Mouse (Mus musculus): Measurements from ENCODE around the gene Cfap299. TPM values are rescaled to one million over a fixed set of nuclear protein-coding genes. Genes with fewer than 3 reads are reported as not detected.
"Not testable (repeated sequence)": the region's sequence is repeated elsewhere in the genome, so short reads cannot be mapped to it uniquely, and the experiment has no call there.

Gene Cfap299
- polyA plus RNA-seq, 1 experiment from 2014 or later = 0.43 TPM

DNA sequence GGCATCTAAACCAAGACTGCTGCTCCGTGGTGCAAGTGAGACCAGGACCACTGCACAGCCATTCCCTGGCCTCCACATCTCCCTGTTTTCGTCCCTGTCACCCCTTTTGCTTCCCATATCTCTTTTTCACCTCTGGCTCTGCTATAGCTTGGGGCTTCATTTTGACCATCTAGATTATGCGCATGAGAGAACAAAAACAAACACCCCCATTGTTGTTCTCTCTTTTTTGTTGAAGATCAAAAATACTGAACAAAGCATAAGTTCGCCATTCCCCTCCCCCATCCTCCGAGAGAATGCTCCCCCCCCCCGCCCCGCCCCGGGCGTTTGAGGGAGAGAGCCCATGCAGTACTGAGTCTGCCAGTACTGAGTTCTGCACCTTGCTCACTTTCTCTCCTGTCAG, 234.7 kb downstream of the Cfap299 start:
- Histone ChIP-seq H3K27ac (ENCODE audit: low read depth, low read length) (no peak overlapping the region), H3K36me3 (ENCODE audit: control insufficient read depth, insufficient read depth, low read length) (no peaks in the 10 kb centered on the region)

DNA sequence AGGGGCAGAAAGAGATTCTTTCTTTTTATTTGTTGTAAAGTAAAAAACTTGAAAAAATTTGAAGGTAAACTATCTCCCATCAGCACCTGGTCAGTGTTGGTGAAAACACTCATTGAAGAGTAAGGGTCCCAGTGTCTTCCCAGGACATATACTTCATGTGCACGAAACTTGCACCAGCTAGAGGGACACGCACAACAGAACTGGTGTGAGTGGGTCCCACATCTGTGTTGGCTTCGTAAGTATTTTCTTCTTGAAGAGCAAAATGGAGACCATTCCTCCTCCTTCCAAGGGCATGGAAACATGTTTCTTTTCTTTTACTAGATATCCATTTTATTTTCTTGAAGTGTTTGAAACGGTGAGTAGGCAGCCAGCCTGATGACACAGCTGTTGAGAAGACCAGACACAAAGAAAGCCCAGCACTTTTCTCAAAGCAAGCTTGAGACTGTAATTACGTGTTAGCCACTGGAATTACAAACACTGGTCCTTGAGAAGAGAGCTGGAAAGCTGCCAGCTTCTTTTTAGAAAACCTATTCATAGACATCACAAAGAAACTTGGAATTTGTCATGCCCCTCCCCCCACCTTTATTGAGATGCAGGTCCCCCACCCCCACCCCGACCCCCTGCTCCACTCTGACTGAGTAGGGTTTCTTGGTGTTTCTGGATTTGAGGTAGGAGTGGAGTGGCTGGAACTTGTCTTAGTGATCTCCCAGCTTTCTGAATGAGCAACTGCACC, 237.5 kb downstream of the Cfap299 start:
- Histone ChIP-seq H3K27me3 (ENCODE audit: control insufficient read depth, insufficient read depth, low read length) (no peaks in the 10 kb centered on the region), H3K9me3 (ENCODE audit: control insufficient read depth, low read length) (no peaks in the 10 kb centered on the region), H3K4me3 (ENCODE audit: low read length) (no peak overlapping the region), H3K4me1 (ENCODE audit: control insufficient read depth, insufficient read depth, low read length) (no peaks in the 10 kb centered on the region; the same call in 1 of the 2 replicates), H3K4me2 (replicated peaks; ENCODE audit: low read depth, low read length) (no peak overlapping the region), H3K36me3 (ENCODE audit: control insufficient read depth, insufficient read depth, low read length) (no peaks in the 10 kb centered on the region), H3K27ac (ENCODE audit: low read depth, low read length) (no peak overlapping the region), H3K9ac (ENCODE audit: low read depth, low read length) (no peak overlapping the region)
- no peak for ATAC-seq (ENCODE audit: low FRiP score, low TSS enrichment)
- WGBS = 64% methylated on average over 6 of the region's 6 CpGs

More for the DNA sequence above, 234.7 kb downstream of the Cfap299 start:
- H3K27me3 ChIP-seq (ENCODE audit: control insufficient read depth, insufficient read depth, low read length) = no peaks in the 10 kb centered on the region
- H3K9ac ChIP-seq (ENCODE audit: low read depth, low read length) = no peak overlapping the region
- no peak for ATAC-seq (ENCODE audit: low FRiP score, low TSS enrichment)
- no peaks in the 10 kb centered on the region for H3K9me3 ChIP-seq (ENCODE audit: control insufficient read depth, low read length)
- no peak overlapping the region for H3K4me3 ChIP-seq (ENCODE audit: low read length)
- 60% methylated on average over 9 of the region's 9 CpGs for WGBS
- no peaks in the 10 kb centered on the region for H3K4me1 ChIP-seq (ENCODE audit: control insufficient read depth, insufficient read depth, low read length)
- H3K4me2 ChIP-seq (replicated peaks; ENCODE audit: low read depth, low read length) = no peak overlapping the region

DNA sequence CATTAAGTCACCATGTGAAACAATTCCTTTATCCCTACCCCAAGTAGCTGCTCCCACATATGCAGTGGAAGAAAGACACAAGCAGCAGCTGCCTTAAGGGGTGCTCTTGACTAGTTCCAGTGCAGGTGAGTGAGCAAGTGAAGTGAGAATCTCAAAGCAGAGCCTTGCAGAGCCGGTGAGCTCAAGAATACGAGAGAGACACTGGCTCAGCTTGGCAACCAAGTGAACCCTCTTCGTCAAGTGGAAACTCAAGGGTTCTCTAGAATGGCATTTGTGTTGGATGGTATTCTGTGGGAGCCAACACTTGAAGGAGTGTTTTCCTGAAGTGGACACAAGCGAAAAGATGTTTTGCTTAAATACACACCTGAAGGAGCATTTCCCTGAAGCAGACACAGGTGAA, 239.4 kb downstream of the Cfap299 start:
- Histone ChIP-seq H3K9me3 (ENCODE audit: control insufficient read depth, low read length) (no peaks in the 10 kb centered on the region), H3K36me3 (ENCODE audit: control insufficient read depth, insufficient read depth, low read length) (no peaks in the 10 kb centered on the region), H3K9ac (ENCODE audit: low read depth, low read length) (no peak overlapping the region), H3K27ac (ENCODE audit: low read depth, low read length) (no peak overlapping the region), H3K4me3 (ENCODE audit: low read length) (no peak overlapping the region), H3K4me2 (replicated peaks; ENCODE audit: low read depth, low read length) (no peak overlapping the region), H3K27me3 (ENCODE audit: control insufficient read depth, insufficient read depth, low read length) (no peaks in the 10 kb centered on the region), H3K4me1 (ENCODE audit: control insufficient read depth, insufficient read depth, low read length) (no peaks in the 10 kb centered on the region; the same call in 1 of the 2 replicates)
- no peak for ATAC-seq (ENCODE audit: low FRiP score, low TSS enrichment)
- WGBS = 92% methylated on average over 4 of the region's 4 CpGs

DNA sequence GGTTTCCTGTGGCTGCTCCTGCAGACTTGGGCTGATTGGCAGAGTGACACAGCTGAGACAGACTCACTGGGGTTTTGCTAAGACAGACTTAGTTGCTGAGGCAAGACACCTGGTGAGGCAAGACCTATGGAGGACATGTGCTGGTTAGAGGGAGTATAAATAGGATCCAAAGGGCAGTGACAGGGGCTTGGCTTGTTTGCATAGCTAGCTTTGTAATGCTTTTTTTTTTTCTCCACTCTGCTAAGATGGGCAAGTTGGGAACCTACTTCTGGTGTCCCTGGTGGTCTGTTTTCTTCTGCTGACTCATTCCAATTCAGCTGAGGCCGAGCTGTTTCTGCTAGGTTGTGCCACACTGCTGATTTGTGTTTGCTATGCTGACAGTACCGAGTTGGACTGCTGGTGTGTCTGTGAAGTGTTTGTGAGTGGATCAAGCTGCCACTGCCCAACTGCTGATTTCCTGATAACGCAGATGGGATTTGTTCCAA, 240.0 kb downstream of the Cfap299 start:
- no peak overlapping the region for H3K9ac ChIP-seq (ENCODE audit: low read depth, low read length)
- H3K36me3 ChIP-seq (ENCODE audit: control insufficient read depth, insufficient read depth, low read length) = no peaks in the 10 kb centered on the region
- no peaks in the 10 kb centered on the region; the same call in 1 of the 2 replicates for H3K4me1 ChIP-seq (ENCODE audit: control insufficient read depth, insufficient read depth, low read length)
- WGBS = 36% methylated on average over 3 of the region's 3 CpGs
- ATAC-seq (ENCODE audit: low FRiP score, low TSS enrichment) = no peak; the same call in 1 of the 2 replicates
- no peak overlapping the region for H3K4me3 ChIP-seq (ENCODE audit: low read length)
- H3K27ac ChIP-seq (ENCODE audit: low read depth, low read length) = no peak overlapping the region
- H3K27me3 ChIP-seq (ENCODE audit: control insufficient read depth, insufficient read depth, low read length) = no peaks in the 10 kb centered on the region
- H3K9me3 ChIP-seq (ENCODE audit: control insufficient read depth, low read length) = no peaks in the 10 kb centered on the region
- no peak overlapping the region for H3K4me2 ChIP-seq (replicated peaks; ENCODE audit: low read depth, low read length)

DNA sequence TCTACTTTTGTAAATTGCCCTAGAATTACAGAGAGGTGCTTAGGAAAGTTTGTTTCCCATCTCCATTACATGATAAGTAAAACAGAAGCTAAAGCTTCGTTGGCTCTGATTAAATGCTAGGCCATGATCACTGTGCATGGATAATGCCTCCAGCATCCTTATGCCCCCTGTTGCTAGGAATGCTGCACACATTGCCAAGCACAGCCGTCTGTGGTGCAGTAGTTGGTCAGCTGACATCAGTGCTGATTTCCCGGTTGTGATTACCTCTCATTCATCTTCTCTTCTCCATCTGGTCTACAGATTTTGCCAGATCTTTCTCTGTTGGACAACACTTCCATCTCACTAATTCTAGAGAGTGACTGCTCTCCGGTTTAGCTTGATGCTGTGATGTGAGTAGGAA, 243.3 kb downstream of the Cfap299 start:
- no peaks in the 10 kb centered on the region for H3K27me3 ChIP-seq (ENCODE audit: control insufficient read depth, insufficient read depth, low read length)
- 66% methylated on average over 4 of the region's 4 CpGs for WGBS
- no peak overlapping the region for H3K4me2 ChIP-seq (replicated peaks; ENCODE audit: low read depth, low read length)
- no peak overlapping the region for H3K4me3 ChIP-seq (ENCODE audit: low read length)
- H3K27ac ChIP-seq (ENCODE audit: low read depth, low read length) = no peak overlapping the region
- ATAC-seq (ENCODE audit: low FRiP score, low TSS enrichment) = no peak
- no peaks in the 10 kb centered on the region for H3K36me3 ChIP-seq (ENCODE audit: control insufficient read depth, insufficient read depth, low read length)
- no peaks in the 10 kb centered on the region for H3K9me3 ChIP-seq (ENCODE audit: control insufficient read depth, low read length)
- no peak overlapping the region for H3K9ac ChIP-seq (ENCODE audit: low read depth, low read length)
- H3K4me1 ChIP-seq (ENCODE audit: control insufficient read depth, insufficient read depth, low read length) = no peaks in the 10 kb centered on the region; the same call in 1 of the 2 replicates

DNA sequence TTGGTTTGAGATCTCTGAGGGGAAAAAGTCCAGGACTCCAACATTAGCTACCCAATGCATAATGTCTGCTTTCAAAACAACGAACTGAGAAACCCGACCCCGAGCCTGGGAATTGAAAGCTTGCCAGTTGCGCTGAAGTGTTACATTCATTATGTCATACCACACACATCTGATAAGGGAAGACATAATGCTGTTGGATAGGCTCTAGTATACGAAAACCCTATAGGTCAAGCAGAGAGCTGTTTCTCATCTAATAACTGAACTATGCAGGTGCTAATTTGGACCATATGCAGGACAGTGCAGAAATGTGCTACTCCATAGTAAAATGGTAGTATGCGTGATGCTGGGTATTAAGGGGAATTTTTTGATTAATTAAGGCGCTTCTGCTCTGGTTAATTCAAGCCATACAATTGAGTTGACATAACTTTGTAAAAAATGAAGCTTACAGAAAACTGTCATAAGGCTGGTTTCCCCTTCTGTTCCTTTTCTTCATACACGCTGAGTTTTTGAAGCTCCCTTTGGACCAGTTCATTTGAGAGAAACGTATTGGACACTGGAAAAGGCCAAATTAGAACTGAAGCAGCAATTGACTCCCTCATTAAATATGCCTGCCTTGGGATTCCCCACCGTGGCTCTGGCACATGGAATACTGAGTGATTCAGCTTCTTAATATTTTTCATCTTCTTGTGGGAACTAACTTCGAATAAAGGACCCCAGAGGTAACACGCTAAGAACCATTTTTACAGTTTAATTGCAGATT, 245.8 kb downstream of the Cfap299 start:
- H3K4me1 ChIP-seq (ENCODE audit: control insufficient read depth, insufficient read depth, low read length) = no peaks in the 10 kb centered on the region
- H3K36me3 ChIP-seq (ENCODE audit: control insufficient read depth, insufficient read depth, low read length) = no peaks in the 10 kb centered on the region
- no peaks in the 10 kb centered on the region for H3K27me3 ChIP-seq (ENCODE audit: control insufficient read depth, insufficient read depth, low read length)
- WGBS = 58% methylated on average over 12 of the region's 12 CpGs
- H3K27ac ChIP-seq (ENCODE audit: low read depth, low read length) = no peak overlapping the region
- no peak overlapping the region for H3K9ac ChIP-seq (ENCODE audit: low read depth, low read length)
- no peaks in the 10 kb centered on the region for H3K9me3 ChIP-seq (ENCODE audit: control insufficient read depth, low read length)
- no peak; the same call in 1 of the 2 replicates for ATAC-seq (ENCODE audit: low FRiP score, low TSS enrichment)
- H3K4me3 ChIP-seq (ENCODE audit: low read length) = no peak overlapping the region
- H3K4me2 ChIP-seq (replicated peaks; ENCODE audit: low read depth, low read length) = no peak overlapping the region

DNA sequence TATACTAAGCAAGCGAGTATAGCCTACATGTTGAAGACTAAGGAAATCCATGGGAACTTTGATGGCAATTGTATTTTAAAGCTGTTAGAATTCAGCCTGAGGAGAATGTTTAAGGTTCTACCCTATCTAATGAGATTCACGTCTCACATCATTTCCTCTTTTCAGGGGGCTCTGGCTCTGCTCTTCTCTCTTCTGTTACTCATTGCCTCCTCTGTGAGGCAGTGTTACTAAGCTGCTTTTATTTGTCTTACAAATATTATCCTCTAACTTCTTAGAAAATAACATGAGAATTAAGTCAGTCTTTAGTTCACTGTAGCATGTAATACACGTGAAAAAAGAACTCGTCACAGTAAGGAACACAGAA, 246.3 kb downstream of the Cfap299 start:
- Histone ChIP-seq H3K9me3 (ENCODE audit: control insufficient read depth, low read length) (no peaks in the 10 kb centered on the region), H3K9ac (ENCODE audit: low read depth, low read length) (no peak overlapping the region), H3K36me3 (ENCODE audit: control insufficient read depth, insufficient read depth, low read length) (no peaks in the 10 kb centered on the region), H3K27me3 (ENCODE audit: control insufficient read depth, insufficient read depth, low read length) (no peaks in the 10 kb centered on the region), H3K4me3 (ENCODE audit: low read length) (no peak overlapping the region), H3K4me2 (replicated peaks; ENCODE audit: low read depth, low read length) (no peak overlapping the region), H3K27ac (ENCODE audit: low read depth, low read length) (no peak overlapping the region), H3K4me1 (ENCODE audit: control insufficient read depth, insufficient read depth, low read length) (no peaks in the 10 kb centered on the region)
- no peak for ATAC-seq (ENCODE audit: low FRiP score, low TSS enrichment)
- 84% methylated on average over 4 of the region's 4 CpGs for WGBS

DNA sequence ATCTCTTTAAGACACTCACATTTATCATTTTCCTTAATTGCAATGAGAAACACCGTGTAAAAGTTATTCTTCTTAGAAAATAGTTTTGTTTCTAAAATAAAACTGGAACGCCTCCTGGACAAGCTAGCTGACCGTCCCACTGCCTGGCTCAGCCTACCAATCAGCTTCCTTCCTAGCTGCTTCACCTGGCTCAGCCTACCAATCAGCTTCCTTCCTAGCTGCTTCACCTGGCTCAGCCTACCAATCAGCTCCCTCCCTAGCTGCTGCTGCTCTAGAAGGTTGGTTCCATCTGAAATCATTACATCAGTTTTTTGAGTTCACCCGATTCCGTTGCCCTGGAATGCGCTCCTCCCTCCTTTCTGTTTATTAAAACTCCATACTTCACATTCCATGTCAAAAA, 247.4 kb downstream of the Cfap299 start:
- not testable (repeated sequence) for H3K9me3 ChIP-seq (ENCODE audit: control insufficient read depth, low read length); ATAC-seq (ENCODE audit: low FRiP score, low TSS enrichment); H3K27ac ChIP-seq (ENCODE audit: low read depth, low read length); H3K27me3 ChIP-seq (ENCODE audit: control insufficient read depth, insufficient read depth, low read length); H3K4me2 ChIP-seq (replicated peaks; ENCODE audit: low read depth, low read length); H3K36me3 ChIP-seq (ENCODE audit: control insufficient read depth, insufficient read depth, low read length); H3K9ac ChIP-seq (ENCODE audit: low read depth, low read length); H3K4me1 ChIP-seq (ENCODE audit: control insufficient read depth, insufficient read depth, low read length); H3K4me3 ChIP-seq (ENCODE audit: low read length)
- WGBS = 79% methylated on average over 6 of the region's 6 CpGs

DNA sequence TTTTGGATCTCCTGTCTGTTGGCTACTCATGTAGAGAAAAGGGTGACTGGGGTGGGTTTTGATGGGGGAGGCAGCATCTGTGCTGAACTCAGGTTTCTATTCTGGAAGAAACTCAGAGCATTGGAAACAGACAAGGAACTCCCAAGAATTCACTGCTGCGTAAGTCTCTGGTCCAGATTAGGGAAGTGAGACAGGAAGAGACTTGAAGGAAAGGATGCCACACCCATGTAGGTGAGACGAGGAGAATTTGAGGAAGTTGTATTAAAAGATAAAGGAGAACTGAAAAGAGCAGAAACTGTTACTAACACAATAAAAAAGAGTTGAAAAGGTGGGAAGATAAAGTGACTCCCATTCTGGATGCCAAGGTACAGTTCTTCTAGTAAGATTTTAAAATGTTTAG, 249.3 kb downstream of the Cfap299 start:
- Histone ChIP-seq H3K9me3 (ENCODE audit: control insufficient read depth, low read length) (no peaks in the 10 kb centered on the region), H3K4me3 (ENCODE audit: low read length) (no peak overlapping the region), H3K27ac (ENCODE audit: low read depth, low read length) (no peak overlapping the region), H3K4me2 (replicated peaks; ENCODE audit: low read depth, low read length) (no peak overlapping the region), H3K9ac (ENCODE audit: low read depth, low read length) (no peak overlapping the region), H3K4me1 (ENCODE audit: control insufficient read depth, insufficient read depth, low read length) (no peaks in the 10 kb centered on the region), H3K36me3 (ENCODE audit: control insufficient read depth, insufficient read depth, low read length) (no peaks in the 10 kb centered on the region), H3K27me3 (ENCODE audit: control insufficient read depth, insufficient read depth, low read length) (no peaks in the 10 kb centered on the region)
- WGBS = 68% methylated on average over 2 of the region's 2 CpGs
- ATAC-seq (ENCODE audit: low FRiP score, low TSS enrichment) = no peak

All from kidney, embryonic 14.5 days (tissue).